Mouse (Mus musculus): ENCODE results near the gene Nup85. TPM values are rescaled to one million over a fixed set of nuclear protein-coding genes. Genes with fewer than 3 reads are reported as not detected.

Nup85 gene
- polyA plus RNA-seq, 2 experiments: 144 to 184 TPM

- peak overlapping the region; percentile 66 for H3K9ac ChIP-seq (ENCODE audit: low read depth, low read length, severe bottlenecking)
- peaks cover 15% of the 10 kb centered on the region for H3K36me3 ChIP-seq (ENCODE audit: control insufficient read depth, insufficient read depth, low read length)
- TF ChIP-seq POLR2A (IDR thresholded peaks at IDR 0.05; ENCODE audit: borderline replicate concordance, extremely low read depth, insufficient read depth, insufficient read length): no peak
- peak overlapping the region; percentile 67 for H3K4me3 ChIP-seq (replicated peaks; ENCODE audit: low read length)
- ATAC-seq (ENCODE audit: low FRiP score, low read depth): no peak
- no peak overlapping the region for H3K27ac ChIP-seq (replicated peaks; ENCODE audit: low read depth, low read length)
- H3K4me1 ChIP-seq (ENCODE audit: control insufficient read depth, insufficient read depth, low read length): no peaks in the 10 kb centered on the region
- H3K9me3 ChIP-seq (ENCODE audit: control insufficient read depth, low read length): no peaks in the 10 kb centered on the region
- no peak for DNase-seq (ENCODE audit: low spot score)
- H3K27me3 ChIP-seq (ENCODE audit: control insufficient read depth, insufficient read depth, low read length): no peaks in the 10 kb centered on the region
- 46% methylated on average over 11 of the region's 11 CpGs for WGBS
- H3K4me2 ChIP-seq (replicated peaks; ENCODE audit: low read depth, low read length, severe bottlenecking): peak overlapping the region; percentile 77
These were observed 62.8 kb downstream of the Nup85 start for GRCm38 (mm10) chr11:115626824-115627616.

GRCm38 (mm10) chr11:115627705-115628464 lies 63.7 kb downstream of the Nup85 start, which contains the start of gene Slc25a19:
TSS of gene Slc25a19 (minus strand) at chr11:115628295.
- DNase-seq (ENCODE audit: low spot score) (peak; percentile 99), ATAC-seq (ENCODE audit: low FRiP score, low read depth) (peak; percentile 99)
- H3K4me3 ChIP-seq (replicated peaks; ENCODE audit: low read length): peak within 1 kb of the TSS; percentile 67
- under 1% methylated on average over 44 of the region's 47 CpGs for WGBS
- peak within 1 kb of the TSS; percentile 77 for H3K4me2 ChIP-seq (replicated peaks; ENCODE audit: low read depth, low read length, severe bottlenecking)
- no peaks in the 10 kb centered on the region for H3K9me3 ChIP-seq (ENCODE audit: control insufficient read depth, low read length)
- H3K27ac ChIP-seq (replicated peaks; ENCODE audit: low read depth, low read length): 0 out of 2 replicates have a peak within 1 kb of the TSS, but pooled peaks have one; percentile 5
- H3K4me1 ChIP-seq (ENCODE audit: control insufficient read depth, insufficient read depth, low read length): no peaks in the 10 kb centered on the region
- H3K9ac ChIP-seq (ENCODE audit: low read depth, low read length, severe bottlenecking): peak within 1 kb of the TSS; percentile 66
- TF ChIP-seq POLR2A (IDR thresholded peaks at IDR 0.05; ENCODE audit: borderline replicate concordance, extremely low read depth, insufficient read depth, insufficient read length): no peak
- peaks cover 7% of the 10 kb centered on the region for H3K36me3 ChIP-seq (ENCODE audit: control insufficient read depth, insufficient read depth, low read length)
- H3K27me3 ChIP-seq (ENCODE audit: control insufficient read depth, insufficient read depth, low read length): no peaks in the 10 kb centered on the region

GRCm38 (mm10) chr11:115628465-115629101 lies 64.3 kb downstream of the Nup85 start:
- Histone ChIP-seq H3K4me2 (replicated peaks; ENCODE audit: low read depth, low read length, severe bottlenecking) (peak overlapping the region; percentile 77), H3K4me1 (ENCODE audit: control insufficient read depth, insufficient read depth, low read length) (no peaks in the 10 kb centered on the region), H3K9me3 (ENCODE audit: control insufficient read depth, low read length) (no peaks in the 10 kb centered on the region), H3K36me3 (ENCODE audit: control insufficient read depth, insufficient read depth, low read length) (0 out of 2 replicates have a peak, but pooled peaks cover 2% of the 10 kb centered on the region), H3K4me3 (replicated peaks; ENCODE audit: low read length) (peak overlapping the region; percentile 67), H3K27ac (replicated peaks; ENCODE audit: low read depth, low read length) (0 out of 2 replicates have a peak overlapping the region, but pooled peaks have one; percentile 5), H3K9ac (ENCODE audit: low read depth, low read length, severe bottlenecking) (peak overlapping the region; percentile 28; the same call in 1 of the 2 replicates), H3K27me3 (ENCODE audit: control insufficient read depth, insufficient read depth, low read length) (no peaks in the 10 kb centered on the region)
- DNase-seq (ENCODE audit: low spot score) (no peak), ATAC-seq (ENCODE audit: low FRiP score, low read depth) (no peak)
- WGBS: 58% methylated on average over 13 of the region's 13 CpGs
- no peak for TF ChIP-seq POLR2A (IDR thresholded peaks at IDR 0.05; ENCODE audit: borderline replicate concordance, extremely low read depth, insufficient read depth, insufficient read length)

- TF ChIP-seq POLR2A (IDR thresholded peaks at IDR 0.05; ENCODE audit: borderline replicate concordance, extremely low read depth, insufficient read depth, insufficient read length): no peak
- H3K4me2 ChIP-seq (replicated peaks; ENCODE audit: low read depth, low read length, severe bottlenecking): no peak overlapping the region
- no peaks in the 10 kb centered on the region for H3K36me3 ChIP-seq (ENCODE audit: control insufficient read depth, insufficient read depth, low read length)
- H3K4me3 ChIP-seq (replicated peaks; ENCODE audit: low read length): no peak overlapping the region
- no peak overlapping the region for H3K9ac ChIP-seq (ENCODE audit: low read depth, low read length, severe bottlenecking)
- no peaks in the 10 kb centered on the region for H3K9me3 ChIP-seq (ENCODE audit: control insufficient read depth, low read length)
- DNase-seq (ENCODE audit: low spot score): no peak
- H3K4me1 ChIP-seq (ENCODE audit: control insufficient read depth, insufficient read depth, low read length): no peaks in the 10 kb centered on the region
- no peak for ATAC-seq (ENCODE audit: low FRiP score, low read depth)
- no peak overlapping the region for H3K27ac ChIP-seq (replicated peaks; ENCODE audit: low read depth, low read length)
- H3K27me3 ChIP-seq (ENCODE audit: control insufficient read depth, insufficient read depth, low read length): no peaks in the 10 kb centered on the region
- WGBS: 88% methylated on average over 13 of the region's 13 CpGs
These were observed 65.7 kb downstream of the Nup85 start for GRCm38 (mm10) chr11:115629734-115630531.
